Mouse (Mus musculus): ENCODE results near the gene Stip1. TPM values are rescaled to one million over a fixed set of nuclear protein-coding genes. Genes with fewer than 3 reads are reported as not detected.
"Not testable (repeated sequence)": the region's sequence is repeated elsewhere in the genome, so short reads cannot be mapped to it uniquely, and the experiment has no call there.

Gene Stip1
- polyA plus RNA-seq, 1 experiment from 2014 or later = 204 TPM

DNA sequence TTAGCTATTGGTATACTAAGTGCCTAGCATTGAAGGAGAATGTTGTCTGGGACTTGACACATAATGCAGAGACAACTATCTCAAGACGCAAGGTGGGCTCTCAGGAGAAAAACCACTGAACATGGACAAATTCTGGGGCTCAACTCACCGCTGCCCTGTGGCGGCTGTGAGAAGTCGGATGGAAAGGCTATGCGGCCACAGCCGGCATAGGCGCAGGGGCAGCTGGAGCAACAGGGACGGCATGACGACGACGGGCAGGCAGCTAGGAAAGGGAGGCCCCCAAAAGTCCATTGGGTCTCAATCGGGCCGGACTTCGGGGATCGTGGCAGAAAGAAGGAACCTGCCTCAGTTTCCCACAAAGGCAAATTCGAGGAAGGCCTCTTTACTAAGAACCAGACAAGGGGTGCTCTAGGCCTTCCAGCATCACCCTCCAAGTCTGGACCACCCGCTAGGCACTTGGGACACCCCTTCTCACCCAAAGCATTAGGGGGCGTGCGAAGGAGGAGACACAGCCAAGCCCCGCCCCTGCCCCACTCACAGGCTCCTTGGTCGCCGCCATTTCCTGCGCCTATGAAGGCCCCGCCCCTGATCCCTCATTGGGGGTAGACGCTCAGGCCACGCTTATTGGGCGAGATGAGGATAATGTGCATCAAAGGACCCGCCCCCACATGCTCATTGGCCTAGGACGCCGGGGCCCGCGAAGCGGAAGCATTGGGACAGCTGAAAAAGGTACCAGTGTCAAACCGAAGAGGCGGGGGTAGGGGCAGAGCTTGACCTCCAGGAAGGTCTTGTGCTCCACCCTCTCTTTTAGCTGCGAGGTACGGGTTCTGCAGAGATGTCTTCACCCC lies 47.5 kb downstream of the Stip1 start, which contains the start of gene Dnajc4:
Gene Dnajc4, minus strand, starts transcription at position 562 of the 848 bp plus-strand sequence.
- Histone ChIP-seq H3K4me1 (ENCODE audit: control insufficient read depth, insufficient read depth, low read length) (peaks cover 41% of the 10 kb centered on the region), H3K36me3 (ENCODE audit: control insufficient read depth, insufficient read depth, low read length) (no peaks in the 10 kb centered on the region), H3K4me2 (ENCODE audit: low read length) (peak within 1 kb of the TSS; percentile 84), H3K4me3 (ENCODE audit: low read depth, low read length) (peak within 1 kb of the TSS; percentile 44), H3K9me3 (replicated peaks; ENCODE audit: control insufficient read depth, low read length, poor library complexity, severe bottlenecking) (no peaks in the 10 kb centered on the region), H3K27ac (ENCODE audit: low read length) (peak within 1 kb of the TSS; percentile 40; the same call in 1 of the 2 replicates), H3K9ac (ENCODE audit: low read depth, low read length) (peak within 1 kb of the TSS; percentile 49), H3K27me3 (ENCODE audit: control insufficient read depth, insufficient read depth, low read depth, low read length) (no peaks in the 10 kb centered on the region)
- peak; percentile 93 for ATAC-seq
- WGBS = 1% methylated on average over 37 of the region's 37 CpGs

DNA sequence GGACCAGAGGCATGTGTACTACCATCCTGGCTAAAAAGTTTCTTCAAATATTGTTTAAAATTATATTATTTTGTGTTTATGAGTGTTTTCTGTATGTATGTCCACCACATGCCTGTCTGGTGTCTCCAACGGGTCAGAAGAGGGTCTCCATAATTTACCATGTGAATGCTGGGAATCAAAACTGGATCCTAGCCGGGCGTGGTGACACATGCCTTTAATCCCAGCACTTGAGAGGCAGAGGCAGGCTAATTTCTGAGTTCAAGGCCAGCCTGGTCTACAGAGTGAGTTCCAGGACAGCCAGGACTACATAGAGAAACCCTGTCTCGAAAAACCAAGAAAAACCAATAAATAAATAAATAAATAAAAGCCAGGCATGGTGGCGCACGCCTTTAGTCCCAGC lies 48.6 kb downstream of the Stip1 start:
- H3K9ac ChIP-seq (ENCODE audit: low read depth, low read length); H3K4me2 ChIP-seq (ENCODE audit: low read length); H3K4me3 ChIP-seq (ENCODE audit: low read depth, low read length); H3K27me3 ChIP-seq (ENCODE audit: control insufficient read depth, insufficient read depth, low read depth, low read length); H3K9me3 ChIP-seq (replicated peaks; ENCODE audit: control insufficient read depth, low read length, poor library complexity, severe bottlenecking); H3K36me3 ChIP-seq (ENCODE audit: control insufficient read depth, insufficient read depth, low read length); H3K27ac ChIP-seq (ENCODE audit: low read length); ATAC-seq: not testable (repeated sequence)
- 95% methylated on average over 6 of the region's 6 CpGs for WGBS
- peaks cover 38% of the 10 kb centered on the region for H3K4me1 ChIP-seq (ENCODE audit: control insufficient read depth, insufficient read depth, low read length)

DNA sequence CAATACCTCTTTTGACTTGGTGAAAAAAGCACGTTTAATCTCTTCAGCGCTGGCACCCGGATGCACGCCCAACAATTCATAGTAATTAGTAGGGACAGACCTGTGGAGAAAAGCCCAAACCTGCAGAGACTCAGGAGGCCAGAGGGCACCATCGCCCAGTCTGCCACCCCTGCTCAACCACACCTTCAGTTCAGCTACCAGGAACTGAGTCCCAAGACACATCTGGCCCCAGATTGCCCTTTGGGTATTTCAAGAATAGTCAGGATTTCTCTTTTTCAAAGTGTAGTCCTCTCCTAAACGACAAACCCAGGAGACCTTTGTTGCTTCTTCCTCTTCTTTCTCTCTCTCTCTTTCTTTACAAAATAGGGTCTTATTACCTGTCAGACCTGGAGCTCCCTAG lies 49.1 kb downstream of the Stip1 start:
- Histone ChIP-seq H3K4me1 (ENCODE audit: control insufficient read depth, insufficient read depth, low read length) (peaks cover 38% of the 10 kb centered on the region), H3K4me3 (ENCODE audit: low read depth, low read length) (no peak overlapping the region), H3K9ac (ENCODE audit: low read depth, low read length) (no peak overlapping the region), H3K9me3 (replicated peaks; ENCODE audit: control insufficient read depth, low read length, poor library complexity, severe bottlenecking) (no peaks in the 10 kb centered on the region), H3K36me3 (ENCODE audit: control insufficient read depth, insufficient read depth, low read length) (no peaks in the 10 kb centered on the region), H3K27ac (ENCODE audit: low read length) (no peak overlapping the region), H3K27me3 (ENCODE audit: control insufficient read depth, insufficient read depth, low read depth, low read length) (no peaks in the 10 kb centered on the region), H3K4me2 (ENCODE audit: low read length) (no peak overlapping the region)
- no peak for ATAC-seq
- 89% methylated on average over 6 of the region's 6 CpGs for WGBS

DNA sequence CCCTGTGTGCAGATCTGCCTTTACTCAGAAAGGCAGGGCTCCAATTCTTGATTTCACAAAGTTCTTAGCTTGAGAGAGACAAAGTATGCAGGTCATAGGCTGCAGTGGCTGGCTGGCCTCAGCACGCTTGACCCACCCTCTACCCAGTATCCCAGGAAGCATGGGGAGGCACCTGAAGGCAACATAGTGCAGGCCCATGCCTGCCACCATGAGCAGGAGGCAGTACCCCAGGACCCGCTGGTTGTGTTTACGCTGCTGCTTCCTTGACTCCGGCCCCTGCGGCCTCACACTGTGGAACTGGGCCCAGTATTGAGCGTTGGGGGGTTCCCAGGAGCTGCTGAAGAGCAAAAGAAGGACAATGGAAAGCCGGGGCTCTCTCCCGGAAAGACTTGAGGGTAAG lies 50.5 kb downstream of the Stip1 start:
- H3K9ac ChIP-seq (ENCODE audit: low read depth, low read length) = no peak overlapping the region
- no peak overlapping the region for H3K27ac ChIP-seq (ENCODE audit: low read length)
- WGBS = 85% methylated on average over 8 of the region's 8 CpGs
- no peak overlapping the region for H3K4me3 ChIP-seq (ENCODE audit: low read depth, low read length)
- H3K4me1 ChIP-seq (ENCODE audit: control insufficient read depth, insufficient read depth, low read length) = peaks cover 24% of the 10 kb centered on the region; the same call in 1 of the 2 replicates
- no peak for ATAC-seq
- no peaks in the 10 kb centered on the region for H3K9me3 ChIP-seq (replicated peaks; ENCODE audit: control insufficient read depth, low read length, poor library complexity, severe bottlenecking)
- H3K4me2 ChIP-seq (ENCODE audit: low read length) = no peak overlapping the region
- H3K27me3 ChIP-seq (ENCODE audit: control insufficient read depth, insufficient read depth, low read depth, low read length) = no peaks in the 10 kb centered on the region
- H3K36me3 ChIP-seq (ENCODE audit: control insufficient read depth, insufficient read depth, low read length) = peaks cover 4% of the 10 kb centered on the region

DNA sequence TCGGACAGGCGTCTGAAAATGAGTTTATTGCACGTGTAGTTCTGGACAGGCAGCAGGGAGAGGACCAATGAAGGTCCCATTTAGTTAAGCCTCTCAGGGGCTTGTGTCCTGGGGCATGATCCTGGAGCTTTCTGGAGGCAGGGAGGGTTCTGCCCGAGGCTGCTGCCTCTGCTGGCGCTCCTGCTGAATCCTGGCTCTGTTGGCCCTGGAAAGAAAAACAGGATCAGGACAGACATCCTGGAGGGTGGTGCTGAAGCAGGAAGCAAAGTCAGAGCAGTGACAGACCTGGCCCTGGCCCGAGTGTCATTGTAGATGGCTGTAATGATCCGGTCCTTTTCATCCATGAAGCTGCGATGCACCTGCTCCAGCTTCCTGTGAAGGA lies 51.9 kb downstream of the Stip1 start:
- no peak for ATAC-seq
- Histone ChIP-seq H3K4me1 (ENCODE audit: control insufficient read depth, insufficient read depth, low read length) (peaks cover 20% of the 10 kb centered on the region; the same call in 1 of the 2 replicates), H3K4me3 (ENCODE audit: low read depth, low read length) (peak overlapping the region; percentile 81), H3K27ac (ENCODE audit: low read length) (peak overlapping the region; percentile 82), H3K36me3 (ENCODE audit: control insufficient read depth, insufficient read depth, low read length) (peaks cover 4% of the 10 kb centered on the region), H3K4me2 (ENCODE audit: low read length) (peak overlapping the region; percentile 93), H3K9me3 (replicated peaks; ENCODE audit: control insufficient read depth, low read length, poor library complexity, severe bottlenecking) (no peaks in the 10 kb centered on the region), H3K9ac (ENCODE audit: low read depth, low read length) (peak overlapping the region; percentile 96), H3K27me3 (ENCODE audit: control insufficient read depth, insufficient read depth, low read depth, low read length) (no peaks in the 10 kb centered on the region)
- 4% methylated on average over 8 of the region's 8 CpGs for WGBS

DNA sequence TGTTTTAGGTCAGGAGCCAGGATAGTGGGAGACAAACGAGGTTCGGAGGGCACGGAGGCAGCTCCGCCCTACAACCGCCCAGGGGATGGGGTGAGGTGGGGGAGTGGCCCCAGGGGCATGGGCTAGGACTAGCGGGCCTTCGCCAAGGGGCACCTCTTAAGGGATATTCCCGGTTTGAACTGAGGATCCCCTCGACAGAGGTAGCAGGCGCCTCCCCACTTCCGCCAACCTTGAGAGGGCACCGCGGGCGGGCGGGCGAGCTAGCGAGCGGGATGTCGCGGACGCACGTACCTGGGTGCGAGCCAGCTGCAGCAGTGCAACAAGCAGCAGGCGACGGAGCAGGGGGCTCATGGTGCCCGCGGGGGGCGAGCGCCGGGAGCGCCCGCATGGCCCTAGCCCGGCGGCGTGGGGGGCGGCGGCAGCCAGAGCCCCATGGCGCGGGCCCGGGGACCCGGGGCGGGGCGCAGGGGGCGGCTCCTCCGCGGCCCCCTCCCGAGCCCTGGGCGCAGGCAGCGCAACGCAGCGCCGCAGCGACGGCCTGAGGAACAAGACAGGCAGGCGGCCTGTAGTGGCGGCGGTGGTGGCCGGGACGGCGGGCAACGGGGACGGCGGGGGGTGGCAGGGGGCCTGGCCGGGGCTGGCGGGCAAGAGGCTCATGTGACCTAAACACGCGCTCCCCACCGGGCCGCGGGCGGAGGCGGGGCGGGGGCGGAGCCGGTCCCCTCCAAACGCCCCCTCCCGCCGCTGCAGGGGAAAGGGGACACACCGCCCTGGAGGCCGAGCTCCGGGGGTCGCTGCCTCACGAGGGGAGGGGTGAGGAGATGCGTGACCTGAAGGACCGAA lies 52.5 kb downstream of the Stip1 start, which contains the start of gene Vegfb:
Gene Vegfb, minus strand, starts transcription at position 591 of the 843 bp plus-strand sequence.
- under 1% methylated on average over 61 of the region's 85 CpGs for WGBS
- Histone ChIP-seq H3K36me3 (ENCODE audit: control insufficient read depth, insufficient read depth, low read length) (peaks cover 5% of the 10 kb centered on the region), H3K27ac (ENCODE audit: low read length) (peak within 1 kb of the TSS; percentile 82), H3K4me1 (ENCODE audit: control insufficient read depth, insufficient read depth, low read length) (peaks cover 18% of the 10 kb centered on the region; the same call in 1 of the 2 replicates), H3K4me2 (ENCODE audit: low read length) (peak within 1 kb of the TSS; percentile 93), H3K4me3 (ENCODE audit: low read depth, low read length) (peak within 1 kb of the TSS; percentile 81), H3K27me3 (ENCODE audit: control insufficient read depth, insufficient read depth, low read depth, low read length) (no peaks in the 10 kb centered on the region), H3K9me3 (replicated peaks; ENCODE audit: control insufficient read depth, low read length, poor library complexity, severe bottlenecking) (no peaks in the 10 kb centered on the region), H3K9ac (ENCODE audit: low read depth, low read length) (peak within 1 kb of the TSS; percentile 96)
- peak; percentile 52 for ATAC-seq

DNA sequence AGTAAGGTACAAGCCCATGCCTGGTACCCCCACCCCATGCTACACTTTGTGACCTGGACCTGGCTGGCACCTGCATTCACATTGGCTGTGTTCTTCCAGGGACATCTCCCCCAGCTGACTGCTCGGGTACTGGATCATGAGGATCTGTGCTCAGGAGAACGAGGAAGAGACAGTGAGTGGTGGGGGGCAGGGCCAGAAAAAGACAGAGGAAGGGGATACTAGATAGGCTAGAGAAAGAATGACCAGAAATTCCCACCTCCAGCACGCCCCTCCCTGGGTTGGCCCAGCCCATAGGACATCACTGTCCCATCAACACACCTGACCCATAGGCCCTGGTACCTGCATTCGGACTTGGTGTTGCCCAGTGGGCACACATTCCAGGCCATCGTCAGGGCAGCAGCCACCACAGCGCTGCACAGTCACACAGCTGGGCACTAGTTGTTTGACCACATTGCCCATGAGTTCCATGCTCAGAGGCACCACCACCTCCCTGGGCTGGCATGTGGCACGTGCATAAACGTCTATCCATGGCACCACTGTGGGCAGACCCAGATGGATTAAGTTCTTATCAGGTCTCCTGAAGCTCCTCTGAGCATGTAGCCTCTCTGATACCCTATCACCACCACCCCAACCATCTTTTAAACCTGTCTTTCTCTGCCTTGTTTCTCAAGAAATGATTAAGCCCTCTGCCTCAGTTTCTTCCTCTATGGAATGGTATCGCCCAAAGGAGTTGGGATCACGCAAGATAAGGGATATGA lies 53.6 kb downstream of the Stip1 start:
- Histone ChIP-seq H3K9me3 (replicated peaks; ENCODE audit: control insufficient read depth, low read length, poor library complexity, severe bottlenecking) (no peaks in the 10 kb centered on the region), H3K27me3 (ENCODE audit: control insufficient read depth, insufficient read depth, low read depth, low read length) (no peaks in the 10 kb centered on the region), H3K4me1 (ENCODE audit: control insufficient read depth, insufficient read depth, low read length) (peaks cover 15% of the 10 kb centered on the region), H3K4me3 (ENCODE audit: low read depth, low read length) (peak overlapping the region; percentile 81; the same call in 1 of the 2 replicates), H3K9ac (ENCODE audit: low read depth, low read length) (peak overlapping the region; percentile 96; the same call in 1 of the 2 replicates), H3K36me3 (ENCODE audit: control insufficient read depth, insufficient read depth, low read length) (peaks cover 5% of the 10 kb centered on the region), H3K4me2 (ENCODE audit: low read length) (peak overlapping the region; percentile 93), H3K27ac (ENCODE audit: low read length) (no peak overlapping the region)
- peak; percentile 3; the same call in 1 of the 2 replicates for ATAC-seq
- 84% methylated on average over 10 of the region's 10 CpGs for WGBS

DNA sequence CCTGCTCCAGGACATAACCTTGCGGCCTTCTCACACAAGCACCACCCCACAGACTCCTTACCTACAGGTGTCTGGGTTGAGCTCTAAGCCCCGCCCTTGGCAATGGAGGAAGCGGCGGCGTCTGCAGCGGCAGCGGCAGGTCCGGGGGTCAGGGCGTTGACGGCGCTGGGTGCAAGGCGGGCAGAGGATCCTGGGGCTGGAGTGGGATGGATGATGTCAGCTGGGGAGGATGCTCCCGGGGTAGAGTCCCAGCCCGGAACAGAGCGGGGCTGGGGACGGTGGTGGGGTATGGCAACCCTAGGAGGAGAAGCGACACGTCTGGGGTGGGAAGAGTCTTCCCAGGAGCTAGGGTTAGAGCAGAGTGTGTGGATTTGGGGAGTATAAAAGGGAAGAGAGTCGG lies 54.5 kb downstream of the Stip1 start:
- Histone ChIP-seq H3K4me3 (ENCODE audit: low read depth, low read length) (no peak overlapping the region), H3K4me1 (ENCODE audit: control insufficient read depth, insufficient read depth, low read length) (peaks cover 19% of the 10 kb centered on the region), H3K27ac (ENCODE audit: low read length) (no peak overlapping the region), H3K9me3 (replicated peaks; ENCODE audit: control insufficient read depth, low read length, poor library complexity, severe bottlenecking) (no peaks in the 10 kb centered on the region), H3K9ac (ENCODE audit: low read depth, low read length) (no peak overlapping the region), H3K27me3 (ENCODE audit: control insufficient read depth, insufficient read depth, low read depth, low read length) (no peaks in the 10 kb centered on the region), H3K4me2 (ENCODE audit: low read length) (no peak overlapping the region), H3K36me3 (ENCODE audit: control insufficient read depth, insufficient read depth, low read length) (peaks cover 5% of the 10 kb centered on the region)
- WGBS = 88% methylated on average over 19 of the region's 19 CpGs
- ATAC-seq = no peak

All from midbrain, embryonic 16.5 days (tissue).